11 mouse cellular contexts compared by ENCODE assay signal in the genomic region with DNA sequence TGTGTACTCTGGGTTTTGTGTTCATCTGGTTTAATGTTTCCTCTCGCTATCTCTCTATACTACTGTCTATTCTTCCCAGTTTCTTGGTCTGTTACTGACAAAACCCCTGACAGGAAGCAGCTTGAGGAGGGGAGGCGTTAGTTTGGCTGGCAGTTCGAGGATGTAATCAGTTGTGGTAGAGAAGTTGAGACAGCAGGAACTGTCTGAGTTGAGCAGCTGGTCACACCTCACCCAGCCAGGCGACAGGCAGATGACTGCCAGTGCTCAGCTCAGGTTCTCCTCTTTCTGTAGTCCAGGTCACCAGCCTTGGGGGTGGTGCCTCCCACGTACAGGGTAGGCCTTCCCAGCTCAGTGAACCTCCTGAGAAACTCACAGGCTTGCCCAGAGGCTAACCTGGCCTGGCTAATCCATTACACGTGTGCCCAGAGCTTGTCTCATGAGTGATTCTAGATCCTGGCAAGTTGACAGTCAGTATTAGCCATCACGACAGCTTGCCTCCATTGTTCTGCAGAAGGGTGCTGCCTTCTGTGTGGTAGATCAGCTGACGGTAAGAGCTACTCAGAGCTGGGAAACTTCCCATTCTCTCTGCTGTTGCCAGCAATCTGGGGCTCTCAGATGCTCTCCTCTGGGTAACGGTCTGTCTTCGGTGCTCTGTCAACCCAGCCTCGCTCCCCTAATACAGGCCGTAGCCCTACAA. TPM values are rescaled to one million over a fixed set of nuclear protein-coding genes. Genes with fewer than 3 reads are reported as not detected.
DNase-seq lines count a peak whose midpoint lies in the region; ATAC-seq and TF ChIP-seq lines count a peak whose summit lies in the region.
"Had no signal": no experiment of that assay in that cellular context is flagged by ENCODE, and none has a peak within 500 bp of the region (broad histone marks: within the 10 kb centered on the region; RNA-seq: fewer than 3 reads in every experiment).

No protein-coding gene starts in this region.

- H3K4me2 ChIP-seq in midbrain, embryonic 11.5 days: no peak overlapping the region
- H3K4me2 ChIP-seq: stomach, embryonic 15.5 days had no signal

- no peak overlapping the region for H3K4me3 ChIP-seq in macrophage (ENCODE audit: inconsistent target)
- no peak overlapping the region for H3K4me3 ChIP-seq in kidney, adult 2 months (ENCODE audit: insufficient read depth, low read depth, low read length)
- no peak overlapping the region for H3K4me3 ChIP-seq in midbrain, embryonic 11.5 days (ENCODE audit: low read depth, low read length)
- H3K4me3 ChIP-seq: stomach, embryonic 15.5 days had no signal

- WGBS in macrophage (ENCODE audit: missing documents): 34% methylated on average over 11 of the region's 12 CpGs
- 75% methylated on average over 12 of the region's 12 CpGs for WGBS in kidney, adult 2 months
- 91% methylated on average over 12 of the region's 12 CpGs for WGBS in midbrain, embryonic 11.5 days

- no peaks in the 10 kb centered on the region for H3K27me3 ChIP-seq in kidney, adult 2 months (replicated peaks; ENCODE audit: control insufficient read depth, insufficient read depth, low read length)
- H3K27me3 ChIP-seq in midbrain, embryonic 11.5 days (ENCODE audit: control insufficient read depth, insufficient read depth, low read length): no peaks in the 10 kb centered on the region
- H3K27me3 ChIP-seq: stomach, embryonic 15.5 days had no signal

- H3K27ac ChIP-seq in macrophage: peak overlapping the region; percentile 17; the same call in 1 of the 2 replicates
- H3K27ac ChIP-seq in kidney, adult 2 months (ENCODE audit: insufficient read depth, low read depth, low read length): no peak overlapping the region
- no peak overlapping the region for H3K27ac ChIP-seq in midbrain, embryonic 11.5 days (ENCODE audit: low read depth, low read length)
- H3K27ac ChIP-seq: stomach, embryonic 15.5 days had no signal

- no peaks in the 10 kb centered on the region for H3K9me3 ChIP-seq in midbrain, embryonic 11.5 days (ENCODE audit: control insufficient read depth, low read length)
- H3K9me3 ChIP-seq: stomach, embryonic 15.5 days had no signal

- no peak for TF ChIP-seq CTCF in kidney, adult 2 months (conservative IDR thresholded peaks at IDR 0.05; ENCODE audit: insufficient read depth, insufficient read length, low read depth, low read length)

- no peaks in the 10 kb centered on the region for H3K79me2 ChIP-seq in macrophage (ENCODE audit: inconsistent target)

- H3K9ac ChIP-seq in midbrain, embryonic 11.5 days (ENCODE audit: low read length): no peak overlapping the region
- H3K9ac ChIP-seq: stomach, embryonic 15.5 days had no signal

- ATAC-seq in hematopoietic stem cell, adult 5-6 weeks (replicated peaks in 1 of 2; ENCODE audit: insufficient read depth in 1 of 2, low FRiP score in 2 of 2, low TSS enrichment in 1 of 2, low read depth in 1 of 2, poor library complexity in 2 of 2, severe bottlenecking in 2 of 2): peak; percentile 86 to 93
- no peak for ATAC-seq in midbrain, embryonic 11.5 days (ENCODE audit: low FRiP score)
- ATAC-seq: lung, postnatal 0 days had no signal

- peaks cover 100% of the 10 kb centered on the region for H3K36me3 ChIP-seq in macrophage (ENCODE audit: inconsistent target)
- peaks cover 9% of the 10 kb centered on the region for H3K36me3 ChIP-seq in kidney, adult 2 months (ENCODE audit: control insufficient read depth, insufficient read depth, low read length)
- H3K36me3 ChIP-seq in midbrain, embryonic 11.5 days (ENCODE audit: control insufficient read depth, insufficient read depth, low read length): peaks cover 5% of the 10 kb centered on the region; the same call in 1 of the 2 replicates

- TF ChIP-seq POLR2A in kidney, adult 2 months (IDR thresholded peaks at IDR 0.05; ENCODE audit: low read depth, low read length): no peak

- DNase-seq in right cerebral cortex, adult 18-20 months: peak; percentile 35
- DNase-seq in right cerebral cortex, postnatal 14 days: no peak
- DNase-seq in testis, postnatal 14 days (ENCODE audit: low spot score): no peak
- no peak for DNase-seq in kidney, adult 2 months
- no peak for DNase-seq in midbrain, embryonic 11.5 days (ENCODE audit: low spot score, missing footprints)
- DNase-seq: adrenal gland, postnatal 36 days had no signal

- no peaks in the 10 kb centered on the region for H3K4me1 ChIP-seq in kidney, adult 2 months (ENCODE audit: control insufficient read depth, insufficient read depth, low read length)
- H3K4me1 ChIP-seq in midbrain, embryonic 11.5 days (ENCODE audit: control insufficient read depth, insufficient read depth, low read length): no peaks in the 10 kb centered on the region
- H3K4me1 ChIP-seq: stomach, embryonic 15.5 days had no signal

RNA-seq across cellular contexts. Expression of a gene that starts 47.6 kb away (rescaled TPM):
- 18.4 and 18.8 TPM in 2 replicates for total RNA-seq in hematopoietic stem cell, adult 5-6 weeks (2017)
- 100 to 1,000 TPM; 139 to 353 (median 185) TPM for total RNA-seq in macrophage (2018; cell fraction: chromatin; rRNA removed)
- total RNA-seq in macrophage (2018; cell fraction: cytosol; rRNA removed): 10 to 100 TPM; 19.8 to 34.2 (median 26.0) TPM
- total RNA-seq in macrophage (2018; cell fraction: nucleus; rRNA removed): 100 to 1,000 TPM in 11 of 26 experiments, 10 to 100 TPM in 15; 58.5 to 173 (median 91.7) TPM
- 21.4 to 22.4 TPM (median 21.6 TPM) in 3 replicates for polyA plus RNA-seq in macrophage (2018)
- 9.4 and 10.2 TPM in 2 replicates for polyA plus RNA-seq in kidney, adult 2 months (2012; rRNA removed)
- 9.7 and 11.1 TPM in 2 replicates for polyA plus RNA-seq in midbrain, embryonic 11.5 days (2014; fragmentation: Nextera tagmentation; extraction: Ambion mirVana)

RNA-seq across cellular contexts. Expression of a gene that starts 49.8 kb away (rescaled TPM):
- not detected in 2 replicates for total RNA-seq in hematopoietic stem cell, adult 5-6 weeks (2017)
- not detected for total RNA-seq in macrophage (2018; cell fraction: chromatin; rRNA removed)
- not detected for total RNA-seq in macrophage (2018; cell fraction: cytosol; rRNA removed)
- not detected for total RNA-seq in macrophage (2018; cell fraction: nucleus; rRNA removed)
- polyA plus RNA-seq in macrophage (2018): not detected in 3 replicates
- polyA plus RNA-seq in kidney, adult 2 months (2012; rRNA removed): not detected in 2 replicates
- polyA plus RNA-seq in midbrain, embryonic 11.5 days (2014; fragmentation: Nextera tagmentation; extraction: Ambion mirVana): 0.14 and 0.20 TPM in 2 replicates
- total RNA-seq: adrenal gland, postnatal 36 days; heart, postnatal 10 days had no signal
- polyA plus RNA-seq: lung, postnatal 0 days had no signal
